Comparison of ENCODE assay signal across 18 mouse cellular contexts in genomic region chr17:67123722-67124121, GRCm38 (mm10).
DNase-seq lines count a peak whose midpoint lies in the region; ATAC-seq and TF ChIP-seq lines count a peak whose summit lies in the region.
"Had no signal": no experiment of that assay in that cellular context is flagged by ENCODE, and none has a peak within 500 bp of the region (broad histone marks: within the 10 kb centered on the region; RNA-seq: fewer than 3 reads in every experiment).

No protein-coding gene starts in this region.

- H3K4me1 ChIP-seq in heart, adult 2 months (ENCODE audit: control insufficient read depth, insufficient read depth, low read length) = peaks cover 21% of the 10 kb centered on the region
- no peaks in the 10 kb centered on the region for H3K4me1 ChIP-seq in limb, embryonic 10.5 days

- H3K9me3 ChIP-seq in limb, embryonic 10.5 days (replicated peaks) = no peaks in the 10 kb centered on the region
- H3K9me3 ChIP-seq: embryonic facial prominence, embryonic 10.5 days; forebrain, embryonic 15.5 days; heart, embryonic 12.5 days; hindbrain, embryonic 15.5 days had no signal

- H3K27me3 ChIP-seq in heart, adult 2 months (ENCODE audit: control insufficient read depth, insufficient read depth, low read length) = no peaks in the 10 kb centered on the region
- no peaks in the 10 kb centered on the region for H3K27me3 ChIP-seq in limb, embryonic 10.5 days (ENCODE audit: low read depth, poor library complexity, severe bottlenecking)
- H3K27me3 ChIP-seq: heart, embryonic 12.5 days; hindbrain, embryonic 15.5 days had no signal

- peak overlapping the region; percentile 48 for H3K27ac ChIP-seq in heart, adult 2 months
- no peak overlapping the region for H3K27ac ChIP-seq in limb, embryonic 10.5 days
- H3K27ac ChIP-seq: embryonic facial prominence, embryonic 10.5 days; forebrain, embryonic 15.5 days; hindbrain, embryonic 15.5 days had no signal

- peaks cover 14% of the 10 kb centered on the region for H3K36me3 ChIP-seq in heart, adult 2 months (ENCODE audit: control insufficient read depth, insufficient read depth, low read length)
- H3K36me3 ChIP-seq in limb, embryonic 10.5 days = no peaks in the 10 kb centered on the region
- H3K36me3 ChIP-seq: embryonic facial prominence, embryonic 10.5 days; forebrain, embryonic 15.5 days; heart, embryonic 12.5 days; hindbrain, embryonic 15.5 days had no signal

- no peak for TF ChIP-seq CTCF in heart, adult 2 months (IDR thresholded peaks at IDR 0.05)

- H3K79me2 ChIP-seq in heart, adult 2 months (replicated peaks; ENCODE audit: control insufficient read depth, insufficient read depth, low read length) = peaks cover 10% of the 10 kb centered on the region

- ATAC-seq in CD4-positive, CD25-positive, alpha-beta regulatory T cell, adult 4 months = no peak
- ATAC-seq: forebrain, embryonic 15.5 days; intestine, embryonic 16.5 days had no signal

- intact Hi-C loops in heart, adult 2 months (cut with DNase I) = loop anchor here (5.0 kb wide), 1 partner anchor 51 kb away; no protein-coding TSS in a partner anchor
- intact Hi-C loops in heart, postnatal 25 days (cut with DNase I) = no loop called here
- intact Hi-C loops in left cerebral cortex, postnatal 4 days (cut with DNase I) = no loop called here

- no peak for TF ChIP-seq EP300 in heart, adult 2 months (IDR thresholded peaks at IDR 0.05; ENCODE audit: insufficient read depth, low read depth, low read length)

- DNase-seq in heart, adult 2 months = no peak
- no peak for DNase-seq in heart, postnatal 25 days (ENCODE audit: low spot score)
- peak; percentile 21 for DNase-seq in Muller cell, postnatal 12 days (ENCODE audit: inconsistent ontology term)
- peak; percentile 13 for DNase-seq in limb, embryonic 10.5 days (ENCODE audit: low spot score)
- DNase-seq in left cerebral cortex, postnatal 4 days = no peak
- DNase-seq in frontal cortex, postnatal 10 days (ENCODE audit: low spot score in 2 of 2) = no peak
- DNase-seq: adrenal gland, postnatal 25 days; cerebellum, adult 18-20 months; cerebellum, adult 9-11 months; cerebellum, postnatal 36 days; gastrocnemius, postnatal 36 days had no signal

- no peak overlapping the region for H3K9ac ChIP-seq in heart, adult 2 months (ENCODE audit: low read depth, low read length)
- H3K9ac ChIP-seq: forebrain, embryonic 15.5 days; heart, embryonic 12.5 days; hindbrain, embryonic 15.5 days had no signal

- TF ChIP-seq POLR2A in heart, adult 2 months (IDR thresholded peaks at IDR 0.05; ENCODE audit: insufficient read depth, low read depth, low read length) = no peak

- no peak overlapping the region for H3K4me3 ChIP-seq in heart, adult 2 months
- no peak overlapping the region for H3K4me3 ChIP-seq in limb, embryonic 10.5 days
- H3K4me3 ChIP-seq: embryonic facial prominence, embryonic 10.5 days; erythroblast, embryonic 14.5 days; forebrain, embryonic 15.5 days; heart, embryonic 12.5 days; hindbrain, embryonic 15.5 days had no signal

- 59% methylated on average over 5 of the region's 5 CpGs for WGBS in heart, adult 2 months
- WGBS in limb, embryonic 10.5 days = 87% methylated on average over 5 of the region's 5 CpGs

Comparison
In these comparisons a context has a peak if more than half of its experiments do, and no peak if none do; other contexts are left out.
1. DNase-seq: peak in Muller cell, postnatal 12 days (single experiment) and limb, embryonic 10.5 days (single experiment); none in heart, adult 2 months (0 of 2), heart, postnatal 25 days (single experiment), left cerebral cortex, postnatal 4 days (single experiment) and frontal cortex, postnatal 10 days (0 of 2).